Mouse (Mus musculus): ENCODE measurements around the gene Yaf2.

GRCm38 (mm10) chr15:93270289-93270855 lies 66.4 kb downstream of the Yaf2 start:
- TF ChIP-seq CTCF (IDR thresholded peaks at IDR 0.05), result no peak
- no peak for TF ChIP-seq EP300 (IDR thresholded peaks at IDR 0.05)

All from lung, postnatal 0 days (tissue).